Mouse (Mus musculus) lung, embryonic 15.5 days (tissue): ENCODE data around the gene Ccdc141. TPM values are rescaled to one million over a fixed set of nuclear protein-coding genes. Genes with fewer than 3 reads are reported as not detected.

Experiments
- ATAC-seq: fragments of 200-750 bp; cut with Nextera tagmentation; 2 replicates; pipeline ENCODE4 v1.8.0; 2017; ENCODE audit warnings: moderate number of reproducible peaks, borderline replicate concordance; ENCODE audit not compliant: low FRiP score, low TSS enrichment; ENCODE audit errors: extremely low read depth
- H3K27ac ChIP-seq: fragments of 300-500 bp; sonication (generic); 2 replicates; pipeline ENCODE4 v1.5.1; 2015; ENCODE audit warnings: moderate library complexity, mild to moderate bottlenecking, inconsistent platforms
- H3K27me3 ChIP-seq: fragments of 300-500 bp; sonication (generic); 2 replicates; pipeline ENCODE4 v1.6.1; 2015; ENCODE audit warnings: inconsistent platforms
- H3K36me3 ChIP-seq: fragments of 300-500 bp; sonication (generic); 2 replicates; pipeline ENCODE4 v1.6.1; 2015; ENCODE audit warnings: inconsistent platforms
- H3K4me1 ChIP-seq: fragments of 300-500 bp; sonication (generic); 2 replicates; pipeline ENCODE4 v1.6.1; 2015; ENCODE audit warnings: inconsistent platforms
- H3K4me2 ChIP-seq: fragments of 300-500 bp; sonication (generic); 2 replicates; pipeline ENCODE4 v1.6.1; 2015; ENCODE audit warnings: inconsistent platforms, mild to moderate bottlenecking, moderate library complexity
- H3K4me3 ChIP-seq: fragments of 300-500 bp; sonication (generic); 2 replicates; pipeline ENCODE4 v1.5.1; 2015; ENCODE audit warnings: mild to moderate bottlenecking, inconsistent platforms
- H3K9ac ChIP-seq: fragments of 300-500 bp; sonication (generic); 2 replicates; pipeline ENCODE4 v1.6.1; 2015; ENCODE audit warnings: inconsistent platforms
- H3K9me3 ChIP-seq: fragments of 300-500 bp; sonication (generic); 2 replicates; pipeline ENCODE4 v1.6.1; 2016; ENCODE audit warnings: inconsistent platforms
- WGBS: fragments of 180-500 bp; shearing (Covaris S2); methylation state at CpG from one replicate; pipeline ENCODE4 v1.1.7; 2015; 5-methylcytosine and 5-hydroxymethylcytosine counted together
- polyA plus RNA-seq: library from polyadenylated mRNA; unstranded; fragments of >200 nt; fragmentation: Nextera tagmentation; extraction: Ambion mirVana; gene quantifications from 2 replicates; pipeline ENCODE4 v1.2.1, GENCODE M21; 2015

The Ccdc141 gene
- polyA plus RNA-seq, result 12.7 and 19.6 TPM in 2 replicates

DNA sequence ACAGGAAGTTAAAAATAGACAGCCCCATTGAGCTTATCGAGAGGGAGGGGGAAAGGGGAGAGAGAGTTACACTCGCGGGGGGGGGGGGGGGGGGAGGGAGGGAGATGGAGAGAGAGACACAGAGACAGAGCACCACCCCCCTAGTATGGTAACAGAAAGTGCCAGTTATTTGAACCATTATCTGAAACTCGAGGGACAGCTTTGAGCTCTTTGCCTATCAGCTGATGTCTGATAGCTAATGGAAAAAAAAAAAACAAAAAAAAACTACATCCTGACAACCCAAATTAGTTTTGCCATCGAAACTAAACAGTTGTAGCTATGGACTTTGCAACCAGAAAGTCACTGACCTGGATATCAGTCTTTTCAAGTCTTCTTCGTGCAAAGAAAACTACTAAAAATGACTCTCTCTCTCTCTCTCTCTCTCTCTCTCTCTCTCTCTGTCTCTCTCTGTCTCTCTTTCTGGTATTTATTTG, at the start of gene Ccdc141:
TSS of gene Ccdc141 (minus strand) at position 4 of the 473 bp plus-strand sequence.
- no peaks in the 10 kb centered on the region for H3K9me3 ChIP-seq
- peak within 1 kb of the TSS; percentile 50 for H3K4me3 ChIP-seq
- no peaks in the 10 kb centered on the region for H3K36me3 ChIP-seq
- H3K4me2 ChIP-seq, result peak within 1 kb of the TSS; percentile 90
- no peak for ATAC-seq
- peaks cover 50% of the 10 kb centered on the region for H3K4me1 ChIP-seq
- H3K27ac ChIP-seq, result peak within 1 kb of the TSS; percentile 88
- H3K9ac ChIP-seq, result peak within 1 kb of the TSS; percentile 50
- H3K27me3 ChIP-seq, result no peaks in the 10 kb centered on the region
- WGBS, result 3% methylated on average over 6 of the region's 6 CpGs

DNA sequence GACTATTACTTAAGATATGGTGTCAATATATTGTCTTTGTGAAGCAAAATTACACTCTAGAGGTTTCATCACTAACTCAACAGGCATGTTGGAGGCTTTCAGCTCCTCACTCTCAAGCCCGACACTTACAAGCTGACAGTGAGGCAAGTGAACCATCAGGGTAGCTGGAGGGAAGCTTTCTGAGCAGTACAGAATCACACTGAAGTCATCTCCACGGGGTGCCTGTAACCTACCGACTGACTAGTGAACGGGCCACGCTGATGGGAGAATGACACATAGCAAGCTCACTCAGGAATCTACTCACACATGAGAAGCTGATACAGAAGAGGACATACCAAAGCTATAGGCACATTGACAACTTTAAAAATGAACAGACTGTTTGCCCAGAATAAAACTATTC, 42.4 kb upstream of the Ccdc141 start:
- Histone ChIP-seq H3K27me3 (no peaks in the 10 kb centered on the region), H3K27ac (no peak overlapping the region), H3K36me3 (peaks cover 22% of the 10 kb centered on the region; the same call in 1 of the 2 replicates), H3K4me2 (no peak overlapping the region), H3K4me1 (no peaks in the 10 kb centered on the region), H3K9me3 (no peaks in the 10 kb centered on the region), H3K4me3 (no peak overlapping the region), H3K9ac (no peak overlapping the region)
- whole genome bisulfite sequencing, result 81% methylated on average over 5 of the region's 5 CpGs
- no peak for ATAC-seq

DNA sequence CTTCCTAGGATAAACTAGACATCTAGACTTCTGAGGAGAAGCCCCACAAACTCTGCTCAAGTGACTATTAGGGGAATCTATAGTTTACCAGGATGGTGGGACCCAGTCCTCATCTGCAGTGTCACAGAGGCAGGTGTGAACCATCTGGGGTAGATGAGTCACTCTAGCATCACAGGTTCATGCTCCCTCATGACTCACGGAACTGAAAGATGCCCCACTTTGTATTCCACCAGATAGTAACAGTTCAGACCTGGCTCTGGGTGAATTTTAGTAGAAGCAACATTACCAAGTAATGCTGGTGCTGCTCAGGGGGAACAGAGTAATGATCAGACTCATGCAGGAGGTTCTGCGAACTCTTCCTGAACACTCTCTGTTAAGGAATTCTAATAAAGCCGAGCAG, 36.5 kb upstream of the Ccdc141 start:
- Histone ChIP-seq H3K9ac (no peak overlapping the region), H3K36me3 (peaks cover 15% of the 10 kb centered on the region; the same call in 1 of the 2 replicates), H3K9me3 (no peaks in the 10 kb centered on the region), H3K27ac (no peak overlapping the region), H3K4me2 (no peak overlapping the region), H3K4me1 (no peaks in the 10 kb centered on the region), H3K27me3 (no peaks in the 10 kb centered on the region), H3K4me3 (no peak overlapping the region)
- 85% methylated on average over 3 of the region's 3 CpGs for WGBS
- no peak for ATAC-seq

DNA sequence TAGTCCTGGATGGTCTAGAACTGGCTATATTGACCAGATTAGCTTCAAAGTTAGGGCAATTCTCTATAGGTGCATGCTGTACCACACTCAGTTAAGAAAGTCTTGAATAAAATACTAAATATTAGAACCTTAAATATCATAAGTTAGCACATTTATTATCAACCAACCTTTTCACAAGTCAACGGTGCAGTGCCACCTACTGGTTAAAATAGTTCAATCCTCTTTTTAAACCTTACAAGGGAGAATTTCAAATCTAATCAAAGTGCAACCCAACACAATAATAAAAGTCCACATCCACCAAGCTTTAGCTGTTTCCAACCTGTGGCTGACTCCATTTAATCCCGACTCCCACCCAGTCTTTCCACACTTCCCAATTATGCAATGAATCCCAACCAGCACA, 33.5 kb upstream of the Ccdc141 start:
- Histone ChIP-seq H3K27me3 (no peaks in the 10 kb centered on the region), H3K36me3 (0 out of 2 replicates have a peak, but pooled peaks cover 5% of the 10 kb centered on the region), H3K27ac (no peak overlapping the region), H3K4me2 (no peak overlapping the region), H3K4me3 (no peak overlapping the region), H3K9me3 (no peaks in the 10 kb centered on the region), H3K4me1 (no peaks in the 10 kb centered on the region), H3K9ac (no peak overlapping the region)
- ATAC-seq, result no peak
- WGBS, result 47% methylated on average over 2 of the region's 2 CpGs

GRCm38 (mm10) chr2:77201900-77202299, 31.5 kb upstream of the Ccdc141 start:
- ATAC-seq, result no peak
- no peaks in the 10 kb centered on the region for H3K4me1 ChIP-seq
- H3K4me3 ChIP-seq, result no peak overlapping the region
- H3K9ac ChIP-seq, result no peak overlapping the region
- H3K9me3 ChIP-seq, result no peaks in the 10 kb centered on the region
- H3K36me3 ChIP-seq, result 0 out of 2 replicates have a peak, but pooled peaks cover 5% of the 10 kb centered on the region
- no peak overlapping the region for H3K4me2 ChIP-seq
- WGBS, result 94% methylated on average over 1 of the region's 1 CpGs
- no peaks in the 10 kb centered on the region for H3K27me3 ChIP-seq
- no peak overlapping the region for H3K27ac ChIP-seq

DNA sequence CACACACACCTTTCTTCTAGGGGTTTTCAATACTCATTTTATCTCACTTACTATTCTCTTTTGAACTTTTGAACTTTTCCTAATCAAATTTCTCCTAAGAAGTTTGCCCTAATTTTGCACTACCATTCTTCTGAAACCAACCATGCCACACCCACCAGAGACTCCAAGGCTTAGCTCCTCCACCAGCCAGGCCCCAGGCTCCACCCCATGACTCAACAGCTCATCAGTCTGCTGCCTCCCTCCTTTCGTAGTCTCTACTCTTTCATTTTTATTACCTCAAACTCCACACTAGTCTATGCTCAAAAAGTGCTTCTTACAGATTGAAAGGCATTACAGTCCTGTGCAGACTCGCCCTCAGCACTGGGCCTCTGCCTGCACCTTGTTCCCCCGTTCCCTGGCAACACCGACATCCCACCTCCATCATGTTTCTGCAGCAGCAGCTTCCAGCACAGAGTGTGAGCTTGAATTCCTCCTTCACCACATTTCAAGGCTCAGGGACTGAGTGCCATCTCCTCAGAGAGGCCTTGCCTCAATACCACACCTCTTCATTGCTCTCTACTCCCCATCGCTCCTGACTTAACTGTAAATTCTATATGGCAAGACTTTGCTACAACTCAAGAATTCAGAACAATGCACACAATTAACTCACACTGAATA, 30.6 kb upstream of the Ccdc141 start:
- H3K27ac ChIP-seq, result no peak overlapping the region
- no peak overlapping the region for H3K4me2 ChIP-seq
- no peaks in the 10 kb centered on the region for H3K27me3 ChIP-seq
- no peak overlapping the region for H3K9ac ChIP-seq
- WGBS, result 72% methylated on average over 5 of the region's 5 CpGs
- H3K36me3 ChIP-seq, result 0 out of 2 replicates have a peak, but pooled peaks cover 4% of the 10 kb centered on the region
- no peak for ATAC-seq
- H3K9me3 ChIP-seq, result no peaks in the 10 kb centered on the region
- no peaks in the 10 kb centered on the region for H3K4me1 ChIP-seq
- no peak overlapping the region for H3K4me3 ChIP-seq

- no peaks in the 10 kb centered on the region for H3K4me1 ChIP-seq
- no peak overlapping the region for H3K9ac ChIP-seq
- 0 out of 2 replicates have a peak, but pooled peaks cover 1% of the 10 kb centered on the region for H3K36me3 ChIP-seq
- ATAC-seq, result no peak
- H3K4me2 ChIP-seq, result no peak overlapping the region
- H3K27me3 ChIP-seq, result no peaks in the 10 kb centered on the region
- H3K27ac ChIP-seq, result no peak overlapping the region
- H3K4me3 ChIP-seq, result no peak overlapping the region
- H3K9me3 ChIP-seq, result no peaks in the 10 kb centered on the region
- WGBS, result 87% methylated on average over 4 of the region's 4 CpGs
These were observed 29.9 kb upstream of the Ccdc141 start for GRCm38 (mm10) chr2:77200379-77200778.

DNA sequence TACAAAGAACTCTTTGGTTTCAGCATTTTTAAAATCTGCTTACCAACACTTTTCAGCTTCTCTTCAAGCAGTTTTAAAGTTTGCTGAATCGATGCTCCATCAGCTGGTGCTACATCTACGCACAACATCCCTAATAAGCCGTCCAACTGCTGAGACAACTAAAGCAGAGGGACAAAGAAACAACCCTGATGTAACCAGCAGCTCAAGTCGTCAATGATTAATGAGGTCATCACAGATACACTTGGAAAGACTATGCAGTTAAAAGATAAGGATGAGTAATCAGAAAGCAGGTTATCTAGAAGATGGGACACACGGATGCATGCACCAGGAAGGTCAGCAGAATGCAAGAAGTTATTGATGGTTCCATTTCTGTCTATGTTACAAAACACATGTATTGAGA, 27.8 kb upstream of the Ccdc141 start:
- no peak overlapping the region for H3K4me3 ChIP-seq
- H3K27ac ChIP-seq, result no peak overlapping the region
- H3K9ac ChIP-seq, result no peak overlapping the region
- peaks cover 4% of the 10 kb centered on the region; the same call in 1 of the 2 replicates for H3K36me3 ChIP-seq
- no peak for ATAC-seq
- no peaks in the 10 kb centered on the region for H3K9me3 ChIP-seq
- no peak overlapping the region for H3K4me2 ChIP-seq
- no peaks in the 10 kb centered on the region for H3K27me3 ChIP-seq
- H3K4me1 ChIP-seq, result no peaks in the 10 kb centered on the region
- WGBS, result 56% methylated on average over 5 of the region's 5 CpGs

DNA sequence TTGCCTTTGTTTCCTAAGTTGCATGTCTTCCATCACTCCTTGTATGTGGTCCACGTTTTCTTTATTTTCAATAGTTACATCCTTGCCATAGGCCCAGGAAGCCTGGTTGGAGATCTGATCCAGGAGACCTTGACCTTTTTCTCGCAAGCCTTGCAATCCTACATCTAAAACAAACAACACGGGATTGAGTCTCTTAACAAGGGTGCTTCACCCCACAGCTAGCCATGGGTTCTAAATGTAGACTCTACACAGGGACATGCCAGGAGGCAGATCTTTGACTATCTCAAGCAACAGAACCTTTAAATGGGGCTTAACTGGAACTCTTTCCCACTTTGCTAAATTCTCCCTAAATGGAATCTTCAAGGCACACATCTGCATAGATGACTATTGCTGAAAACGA, 26.4 kb upstream of the Ccdc141 start:
- no peak for ATAC-seq
- Histone ChIP-seq H3K27me3 (no peaks in the 10 kb centered on the region), H3K9me3 (no peaks in the 10 kb centered on the region), H3K36me3 (peaks cover 7% of the 10 kb centered on the region), H3K27ac (no peak overlapping the region), H3K4me1 (no peaks in the 10 kb centered on the region), H3K4me2 (no peak overlapping the region), H3K4me3 (no peak overlapping the region), H3K9ac (no peak overlapping the region)
- 86% methylated on average over 4 of the region's 4 CpGs for WGBS

- H3K36me3 ChIP-seq, result peaks cover 12% of the 10 kb centered on the region
- WGBS, result 79% methylated on average over 5 of the region's 5 CpGs
- H3K27me3 ChIP-seq, result no peaks in the 10 kb centered on the region
- no peak overlapping the region for H3K27ac ChIP-seq
- no peaks in the 10 kb centered on the region for H3K9me3 ChIP-seq
- H3K4me1 ChIP-seq, result no peaks in the 10 kb centered on the region
- no peak overlapping the region for H3K4me3 ChIP-seq
- no peak for ATAC-seq
- H3K9ac ChIP-seq, result no peak overlapping the region
- no peak overlapping the region for H3K4me2 ChIP-seq
These were observed 24.6 kb upstream of the Ccdc141 start for GRCm38 (mm10) chr2:77195056-77195455.

DNA sequence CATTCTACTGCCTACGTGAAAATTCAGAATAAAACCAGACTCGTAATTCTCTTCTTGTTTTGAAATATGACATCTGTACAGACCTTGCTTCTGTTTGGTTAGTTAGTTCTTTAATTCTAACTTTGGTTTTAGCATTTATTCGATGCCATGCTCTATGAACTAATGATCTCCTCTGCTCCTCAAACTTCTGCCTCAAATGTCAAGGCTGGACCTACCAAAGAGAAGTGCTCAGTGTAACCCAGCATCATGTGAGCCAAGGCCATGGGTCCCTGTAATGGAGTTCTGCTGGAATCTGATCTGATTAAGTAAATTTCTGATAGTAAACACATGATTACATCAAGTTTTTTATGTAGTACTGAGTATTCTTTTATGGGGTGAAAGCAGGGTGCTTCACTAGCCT, 21.4 kb upstream of the Ccdc141 start:
- H3K9me3 ChIP-seq, result no peaks in the 10 kb centered on the region
- ATAC-seq, result no peak
- WGBS, result 87% methylated on average over 3 of the region's 3 CpGs
- H3K4me1 ChIP-seq, result no peaks in the 10 kb centered on the region
- H3K4me3 ChIP-seq, result no peak overlapping the region
- peaks cover 17% of the 10 kb centered on the region for H3K36me3 ChIP-seq
- no peaks in the 10 kb centered on the region for H3K27me3 ChIP-seq
- H3K27ac ChIP-seq, result no peak overlapping the region
- no peak overlapping the region for H3K4me2 ChIP-seq
- H3K9ac ChIP-seq, result no peak overlapping the region

- 91% methylated on average over 7 of the region's 7 CpGs for WGBS
- ATAC-seq, result no peak
- peaks cover 18% of the 10 kb centered on the region for H3K36me3 ChIP-seq
- H3K9ac ChIP-seq, result no peak overlapping the region
- H3K27me3 ChIP-seq, result no peaks in the 10 kb centered on the region
- H3K4me3 ChIP-seq, result no peak overlapping the region
- H3K27ac ChIP-seq, result no peak overlapping the region
- no peaks in the 10 kb centered on the region for H3K4me1 ChIP-seq
- no peaks in the 10 kb centered on the region for H3K9me3 ChIP-seq
- no peak overlapping the region for H3K4me2 ChIP-seq
These were observed 20.5 kb upstream of the Ccdc141 start for GRCm38 (mm10) chr2:77190891-77191290.
